Mouse (Mus musculus): ENCODE data around the gene Rbm20.

Gene Rbm20

GRCm38 (mm10) chr19:53859149-53859548 is 182.0 kb downstream of the Rbm20 start:
- no peaks in the 10 kb centered on the region for H3K27me3 ChIP-seq (ENCODE audit: insufficient read depth, low read length)
- no peaks in the 10 kb centered on the region for H3K9me3 ChIP-seq (ENCODE audit: low read length)
- peaks cover 22% of the 10 kb centered on the region for H3K4me1 ChIP-seq (replicated peaks; ENCODE audit: low read depth, low read length)
- TF ChIP-seq CTCF (conservative IDR thresholded peaks at IDR 0.05; ENCODE audit: low read length) (no peak), NANOG (IDR thresholded peaks at IDR 0.05; ENCODE audit: borderline replicate concordance, low read length) (no peak), POU5F1 (IDR thresholded peaks at IDR 0.05; ENCODE audit: borderline replicate concordance, low read length) (no peak)
- H3K36me3 ChIP-seq (ENCODE audit: insufficient read depth, low read length), result no peaks in the 10 kb centered on the region
- H3K4me3 ChIP-seq (replicated peaks; ENCODE audit: low read length), result peak overlapping the region; percentile 37; the same call in 1 of the 2 replicates

GRCm38 (mm10) chr19:53859593-53859992 is 182.5 kb downstream of the Rbm20 start:
- peak overlapping the region; percentile 37; the same call in 1 of the 2 replicates for H3K4me3 ChIP-seq (replicated peaks; ENCODE audit: low read length)
- no peaks in the 10 kb centered on the region for H3K36me3 ChIP-seq (ENCODE audit: insufficient read depth, low read length)
- TF ChIP-seq CTCF (conservative IDR thresholded peaks at IDR 0.05; ENCODE audit: low read length), result no peak
- no peak for TF ChIP-seq NANOG (IDR thresholded peaks at IDR 0.05; ENCODE audit: borderline replicate concordance, low read length)
- TF ChIP-seq POU5F1 (IDR thresholded peaks at IDR 0.05; ENCODE audit: borderline replicate concordance, low read length), result no peak
- H3K4me1 ChIP-seq (replicated peaks; ENCODE audit: low read depth, low read length), result peaks cover 22% of the 10 kb centered on the region
- no peaks in the 10 kb centered on the region for H3K27me3 ChIP-seq (ENCODE audit: insufficient read depth, low read length)
- no peaks in the 10 kb centered on the region for H3K9me3 ChIP-seq (ENCODE audit: low read length)

GRCm38 (mm10) chr19:53861346-53861745 is 184.2 kb downstream of the Rbm20 start:
- no peaks in the 10 kb centered on the region for H3K9me3 ChIP-seq (ENCODE audit: low read length)
- H3K4me3 ChIP-seq (replicated peaks; ENCODE audit: low read length), result no peak overlapping the region
- no peak for TF ChIP-seq NANOG (IDR thresholded peaks at IDR 0.05; ENCODE audit: borderline replicate concordance, low read length)
- no peak for TF ChIP-seq POU5F1 (IDR thresholded peaks at IDR 0.05; ENCODE audit: borderline replicate concordance, low read length)
- no peak for TF ChIP-seq CTCF (conservative IDR thresholded peaks at IDR 0.05; ENCODE audit: low read length)
- peaks cover 22% of the 10 kb centered on the region for H3K4me1 ChIP-seq (replicated peaks; ENCODE audit: low read depth, low read length)
- H3K27me3 ChIP-seq (ENCODE audit: insufficient read depth, low read length), result no peaks in the 10 kb centered on the region
- H3K36me3 ChIP-seq (ENCODE audit: insufficient read depth, low read length), result no peaks in the 10 kb centered on the region

- no peak for TF ChIP-seq NANOG (IDR thresholded peaks at IDR 0.05; ENCODE audit: borderline replicate concordance, low read length)
- no peak for TF ChIP-seq POU5F1 (IDR thresholded peaks at IDR 0.05; ENCODE audit: borderline replicate concordance, low read length)
- TF ChIP-seq CTCF (conservative IDR thresholded peaks at IDR 0.05; ENCODE audit: low read length), result no peak
- Histone ChIP-seq H3K9me3 (ENCODE audit: low read length) (no peaks in the 10 kb centered on the region), H3K36me3 (ENCODE audit: insufficient read depth, low read length) (no peaks in the 10 kb centered on the region), H3K4me1 (replicated peaks; ENCODE audit: low read depth, low read length) (peaks cover 20% of the 10 kb centered on the region), H3K27me3 (ENCODE audit: insufficient read depth, low read length) (no peaks in the 10 kb centered on the region), H3K4me3 (replicated peaks; ENCODE audit: low read length) (no peak overlapping the region)
Observed at GRCm38 (mm10) chr19:53862573-53863246, 185.6 kb downstream of the Rbm20 start.

- peaks cover 14% of the 10 kb centered on the region for H3K27me3 ChIP-seq (ENCODE audit: insufficient read depth, low read length)
- H3K9me3 ChIP-seq (ENCODE audit: low read length), result no peaks in the 10 kb centered on the region
- H3K4me1 ChIP-seq (replicated peaks; ENCODE audit: low read depth, low read length), result no peaks in the 10 kb centered on the region
- H3K4me3 ChIP-seq (replicated peaks; ENCODE audit: low read length), result no peak overlapping the region
- no peaks in the 10 kb centered on the region for H3K36me3 ChIP-seq (ENCODE audit: insufficient read depth, low read length)
- no peak for TF ChIP-seq NANOG (IDR thresholded peaks at IDR 0.05; ENCODE audit: borderline replicate concordance, low read length)
- TF ChIP-seq CTCF (conservative IDR thresholded peaks at IDR 0.05; ENCODE audit: low read length), result no peak
- no peak for TF ChIP-seq POU5F1 (IDR thresholded peaks at IDR 0.05; ENCODE audit: borderline replicate concordance, low read length)
Observed at GRCm38 (mm10) chr19:53867238-53867637, 190.1 kb downstream of the Rbm20 start.

- H3K4me1 ChIP-seq (replicated peaks; ENCODE audit: low read depth, low read length), result no peaks in the 10 kb centered on the region
- no peak for TF ChIP-seq POU5F1 (IDR thresholded peaks at IDR 0.05; ENCODE audit: borderline replicate concordance, low read length)
Observed at GRCm38 (mm10) chr19:53868125-53868524, 191.0 kb downstream of the Rbm20 start.

GRCm38 (mm10) chr19:53868796-53869195 is 191.7 kb downstream of the Rbm20 start:
- no peak overlapping the region for H3K4me3 ChIP-seq (replicated peaks; ENCODE audit: low read length)
- H3K27me3 ChIP-seq (ENCODE audit: insufficient read depth, low read length), result peaks cover 17% of the 10 kb centered on the region
- TF ChIP-seq CTCF (conservative IDR thresholded peaks at IDR 0.05; ENCODE audit: low read length), result no peak
- TF ChIP-seq POU5F1 (IDR thresholded peaks at IDR 0.05; ENCODE audit: borderline replicate concordance, low read length), result no peak
- no peak for TF ChIP-seq NANOG (IDR thresholded peaks at IDR 0.05; ENCODE audit: borderline replicate concordance, low read length)
- no peaks in the 10 kb centered on the region for H3K4me1 ChIP-seq (replicated peaks; ENCODE audit: low read depth, low read length)
- no peaks in the 10 kb centered on the region for H3K36me3 ChIP-seq (ENCODE audit: insufficient read depth, low read length)
- no peaks in the 10 kb centered on the region for H3K9me3 ChIP-seq (ENCODE audit: low read length)

More at GRCm38 (mm10) chr19:53868125-53868524, 191.0 kb downstream of the Rbm20 start:
- Histone ChIP-seq H3K4me3 (replicated peaks; ENCODE audit: low read length) (no peak overlapping the region), H3K27me3 (ENCODE audit: insufficient read depth, low read length) (peaks cover 17% of the 10 kb centered on the region), H3K9me3 (ENCODE audit: low read length) (no peaks in the 10 kb centered on the region), H3K36me3 (ENCODE audit: insufficient read depth, low read length) (no peaks in the 10 kb centered on the region)

- Histone ChIP-seq H3K36me3 (ENCODE audit: insufficient read depth, low read length) (no peaks in the 10 kb centered on the region), H3K27me3 (ENCODE audit: insufficient read depth, low read length) (peaks cover 17% of the 10 kb centered on the region), H3K9me3 (ENCODE audit: low read length) (no peaks in the 10 kb centered on the region), H3K4me3 (replicated peaks; ENCODE audit: low read length) (no peak overlapping the region), H3K4me1 (replicated peaks; ENCODE audit: low read depth, low read length) (no peaks in the 10 kb centered on the region)
- TF ChIP-seq NANOG (IDR thresholded peaks at IDR 0.05; ENCODE audit: borderline replicate concordance, low read length), result no peak
- TF ChIP-seq CTCF (conservative IDR thresholded peaks at IDR 0.05; ENCODE audit: low read length), result no peak
- no peak for TF ChIP-seq POU5F1 (IDR thresholded peaks at IDR 0.05; ENCODE audit: borderline replicate concordance, low read length)
Observed at GRCm38 (mm10) chr19:53869427-53870385, 192.6 kb downstream of the Rbm20 start.
